Mouse (Mus musculus) liver, adult 2 months (tissue): ENCODE data around the gene Hcn1.

Source experiments
- CTCF ChIP-seq: fragments of 200-500 bp; IDR thresholded peaks from 2 replicates; pipeline ENCODE4 v1.5.1; 2011; ENCODE audit warnings: low read depth, low read length, control low read depth
- POLR2A ChIP-seq: fragments of 200-500 bp; IDR thresholded peaks from 2 replicates; pipeline ENCODE4 v1.6.1; 2011; ENCODE audit warnings: low read length, control low read depth; ENCODE audit not compliant: insufficient read depth; ENCODE audit errors: extremely low read depth

DNA sequence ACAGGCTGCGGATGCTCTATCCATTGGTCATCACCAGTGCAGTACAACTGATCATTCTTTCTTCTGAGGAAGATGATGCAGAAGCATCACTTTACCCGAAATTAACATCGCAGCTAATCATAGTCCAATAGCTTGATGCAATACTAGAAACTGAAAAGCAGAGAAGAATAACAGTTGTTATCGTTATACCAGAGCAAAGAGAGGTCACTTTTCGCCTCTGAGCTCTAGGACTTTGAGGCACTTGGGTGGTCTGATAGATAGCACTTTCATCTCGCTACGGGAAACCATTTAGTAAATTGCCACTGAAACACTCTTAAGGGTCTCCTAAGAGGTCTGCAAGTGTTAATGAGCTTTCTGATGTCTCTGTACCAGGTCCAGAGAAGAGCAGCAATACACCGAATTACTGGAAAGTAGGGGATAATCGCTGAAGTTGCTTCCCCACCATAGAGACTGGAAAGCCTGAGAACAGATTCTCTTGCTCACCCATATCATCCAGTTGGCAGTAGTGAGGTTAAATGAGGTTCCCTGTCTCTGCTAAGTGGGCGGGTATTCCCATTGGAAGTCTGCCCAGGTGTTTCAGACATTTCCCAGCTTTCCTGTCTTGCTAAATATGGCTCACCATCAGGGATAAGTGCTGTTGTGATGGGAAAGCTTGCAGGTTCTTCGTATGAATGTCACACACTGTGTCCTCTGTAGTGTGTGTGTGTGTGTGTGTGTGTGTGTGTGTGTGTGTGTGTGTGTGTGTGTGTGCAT is 105.0 kb downstream of the Hcn1 start:
- no peak for TF ChIP-seq CTCF
- no peak for TF ChIP-seq POLR2A
